Mouse (Mus musculus) forelimb bud, embryonic 11.5 days (tissue): ENCODE measurements around the gene Cyb5b.

Source experiments
- DNase-seq: peaks from one replicate; pipeline ENCODE4 v3.0.0-alpha.2; 2012; ENCODE audit warnings: low read depth, low spot score

Gene Cyb5b

DNA sequence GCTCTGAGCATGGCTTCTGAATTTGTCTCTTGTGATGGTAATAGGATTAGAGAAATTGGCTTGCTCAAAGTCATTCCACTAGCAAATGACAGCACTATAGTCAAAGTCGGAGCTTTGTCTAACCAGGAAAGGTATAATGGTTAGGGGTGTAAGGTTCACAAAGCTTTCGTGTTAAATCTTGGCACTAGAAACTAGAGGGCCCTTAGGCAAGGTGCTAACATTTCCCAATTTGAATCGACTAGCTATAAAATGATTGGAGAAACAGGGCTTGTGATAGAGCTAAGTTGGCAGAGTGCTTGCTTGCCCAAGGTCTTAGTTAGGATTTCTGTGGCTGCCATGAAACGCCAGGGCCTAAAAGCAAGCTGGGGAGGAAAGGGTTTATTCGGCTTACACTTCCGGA, 20.4 kb upstream of the Cyb5b start:
- DNase-seq, result no peak

DNA sequence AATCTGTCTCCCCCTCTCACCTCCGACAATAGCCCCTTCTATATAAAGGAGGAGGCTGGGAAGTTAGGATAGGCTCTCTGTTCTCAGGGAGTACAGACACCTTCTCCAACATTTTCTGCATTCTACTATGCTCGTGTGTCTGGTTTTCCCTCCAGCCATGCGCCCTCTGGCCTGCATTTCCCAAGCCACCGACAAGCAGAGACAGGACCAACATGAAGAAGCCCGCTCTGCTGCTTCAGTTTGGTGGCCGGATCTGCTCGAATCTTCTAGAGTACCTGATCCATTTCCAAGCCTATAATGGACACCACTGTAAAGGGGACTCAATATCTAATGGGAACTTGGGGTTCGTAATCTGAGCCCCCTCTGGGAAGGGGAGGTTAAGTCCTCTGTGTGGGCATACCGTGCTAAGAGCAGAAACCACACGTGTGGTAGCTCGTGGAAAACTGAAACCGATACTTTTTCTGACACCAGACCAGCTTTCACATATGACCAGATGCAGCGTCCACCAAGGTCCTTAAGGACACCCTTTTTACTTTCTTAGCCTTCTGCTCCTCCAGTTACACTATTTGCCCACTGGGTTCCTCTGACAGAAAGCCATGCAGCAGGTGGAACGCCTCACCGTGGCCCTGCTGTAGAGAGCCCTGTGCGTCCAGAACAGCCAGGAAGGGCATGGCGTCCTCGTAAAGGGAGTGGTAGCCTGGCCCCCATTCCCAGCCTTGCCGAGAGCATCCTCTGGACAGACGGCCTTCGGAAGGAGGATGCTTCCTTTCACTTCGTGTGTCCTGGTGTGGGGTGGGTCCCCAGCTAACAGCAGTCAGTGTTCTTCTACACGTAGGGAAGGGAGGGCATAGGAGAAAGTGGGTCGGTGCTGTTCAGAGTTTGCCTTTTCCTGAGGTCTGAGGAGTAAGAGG, 17.6 kb upstream of the Cyb5b start:
- DNase-seq, result no peak

DNA sequence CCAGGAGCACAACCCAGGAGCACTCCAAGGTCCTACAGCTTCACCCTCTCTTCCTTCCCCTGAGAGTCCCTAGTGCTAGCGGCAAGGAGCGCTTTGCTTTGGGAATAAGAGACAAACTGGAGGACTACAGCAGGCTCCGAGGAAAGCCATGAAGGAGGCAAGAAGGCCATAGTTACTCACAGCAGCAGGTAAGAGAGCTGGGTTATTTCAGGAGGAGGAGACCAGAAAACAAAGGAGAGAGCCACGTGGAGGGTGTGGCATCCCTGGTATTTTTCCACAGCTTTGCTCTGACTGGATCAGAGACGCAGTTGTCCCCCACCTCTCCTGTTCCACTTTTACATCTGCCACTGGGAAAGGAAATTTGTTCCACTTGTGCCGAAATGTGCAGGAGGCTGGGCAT, 16.6 kb upstream of the Cyb5b start:
- no peak for DNase-seq

DNA sequence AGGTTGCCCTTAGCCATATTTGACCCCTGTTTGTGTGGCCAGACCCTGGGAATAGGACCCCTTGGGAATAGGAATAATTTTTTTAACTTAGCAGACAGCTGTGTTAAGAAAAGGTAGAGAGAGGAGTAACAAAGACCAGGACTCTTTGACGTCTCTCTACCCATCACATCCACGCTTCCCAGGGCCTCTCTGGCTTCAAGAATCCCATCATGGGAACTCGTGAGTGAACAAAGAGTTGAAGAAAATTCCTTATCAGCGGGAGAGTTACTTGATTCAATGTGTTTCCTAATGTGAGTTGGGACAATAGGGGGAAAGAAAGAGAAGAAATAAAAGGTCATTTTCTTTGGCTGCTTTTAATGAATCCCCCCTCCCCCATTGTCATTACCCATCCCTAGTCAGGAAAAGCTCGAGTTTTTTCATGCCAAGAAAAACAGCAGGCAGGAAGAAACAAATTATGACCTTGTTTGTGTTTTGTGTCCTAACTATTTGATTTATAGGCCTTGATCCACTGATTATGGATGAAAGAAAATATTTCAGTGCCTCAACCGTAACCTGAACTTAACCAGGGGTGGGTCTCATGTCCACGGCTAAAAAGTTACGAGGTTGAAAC, 14.3 kb upstream of the Cyb5b start:
- DNase-seq, result no peak

DNA sequence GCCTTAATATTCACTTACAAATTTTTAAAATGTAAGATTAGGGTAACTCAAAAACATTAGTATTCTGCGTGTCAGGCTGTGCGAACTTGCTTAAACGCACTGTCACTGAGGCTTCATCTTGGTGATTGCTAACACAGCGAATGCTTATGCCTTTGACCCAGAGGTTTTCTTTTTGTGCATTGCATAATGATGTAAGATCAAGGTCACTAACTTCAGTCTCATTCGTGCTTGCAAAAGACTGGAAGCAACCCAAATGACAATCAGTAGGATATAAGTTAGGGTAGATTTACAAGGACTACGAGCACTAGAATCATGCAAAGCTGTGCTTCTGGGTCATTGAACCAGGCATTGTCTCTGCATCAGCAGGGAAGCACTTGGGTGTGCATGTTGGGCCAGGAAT, 12.8 kb upstream of the Cyb5b start:
- DNase-seq, result no peak

DNA sequence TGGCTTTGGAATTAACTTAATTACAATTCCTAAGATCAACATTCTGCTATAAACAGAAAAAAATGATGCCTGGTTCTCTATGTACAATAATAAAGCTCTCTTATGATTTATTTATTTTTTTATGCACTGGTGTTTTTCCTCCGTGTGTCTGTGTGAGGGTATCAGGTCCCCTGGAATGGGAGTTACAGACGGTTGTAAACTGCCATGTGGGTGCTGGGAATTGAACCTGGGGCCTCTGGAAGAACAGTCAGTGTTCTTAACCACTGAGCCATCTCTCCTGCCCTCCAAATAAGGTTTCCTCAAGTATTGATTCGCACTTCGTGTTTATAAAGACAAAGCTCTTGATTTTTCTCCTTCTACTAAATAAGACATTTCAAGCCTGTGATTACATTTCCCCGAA, 12.1 kb upstream of the Cyb5b start:
- no peak for DNase-seq

DNA sequence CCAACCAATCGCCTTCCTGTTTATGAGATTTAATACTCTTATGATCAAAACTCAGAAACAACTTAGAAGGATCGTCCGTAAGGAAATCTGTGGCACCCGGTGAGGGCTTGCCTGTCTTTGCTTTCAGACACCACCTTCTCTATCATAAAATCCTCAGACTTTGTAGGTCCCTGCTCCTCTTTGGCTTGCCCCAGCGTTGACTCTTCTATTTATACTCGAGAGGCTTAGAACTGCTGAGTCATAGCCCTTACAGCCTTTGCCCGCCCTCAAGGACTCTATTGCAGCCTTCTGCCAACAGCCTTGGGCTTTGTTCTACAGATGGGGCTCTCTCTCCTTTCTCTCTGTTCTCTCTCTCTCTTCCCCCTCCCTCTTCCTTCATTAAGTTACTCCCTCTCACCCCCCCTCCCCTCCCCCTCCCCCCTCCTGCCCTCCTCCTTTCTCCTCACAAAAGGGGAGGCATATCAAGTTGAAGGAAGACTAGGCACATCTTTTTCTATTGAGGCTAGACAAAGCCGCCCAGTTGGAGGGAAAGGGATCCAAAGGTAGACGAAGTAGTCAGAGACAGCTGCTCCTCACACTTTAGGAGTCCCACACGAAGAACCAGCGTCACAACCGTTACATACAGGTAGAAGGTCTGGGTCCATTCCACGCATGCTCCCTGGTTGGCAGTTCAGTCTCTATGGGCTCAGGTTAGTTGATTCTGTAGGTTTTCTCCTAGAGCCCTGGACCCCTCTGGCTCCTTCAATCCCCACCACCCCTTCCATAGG, 10.6 kb upstream of the Cyb5b start:
- no peak for DNase-seq

DNA sequence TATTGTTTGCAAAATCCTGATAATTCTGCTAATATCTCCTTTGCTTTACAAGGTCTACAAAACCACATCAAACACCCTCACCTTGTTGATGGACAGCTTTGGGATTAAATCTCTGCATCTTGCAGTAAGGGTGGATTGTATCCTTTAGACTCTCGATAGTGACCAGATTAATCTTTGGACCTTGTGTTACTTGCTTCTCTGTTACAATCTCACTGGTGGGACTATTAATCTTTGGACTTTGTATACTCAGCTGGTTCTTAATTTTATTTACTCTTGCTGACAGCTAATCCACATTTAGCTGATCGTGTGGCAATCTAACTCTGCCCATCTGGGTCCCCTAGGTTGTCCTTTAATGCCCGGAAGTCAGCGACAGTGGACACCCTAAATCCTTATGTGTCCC, 7.9 kb upstream of the Cyb5b start:
- no peak for DNase-seq

DNA sequence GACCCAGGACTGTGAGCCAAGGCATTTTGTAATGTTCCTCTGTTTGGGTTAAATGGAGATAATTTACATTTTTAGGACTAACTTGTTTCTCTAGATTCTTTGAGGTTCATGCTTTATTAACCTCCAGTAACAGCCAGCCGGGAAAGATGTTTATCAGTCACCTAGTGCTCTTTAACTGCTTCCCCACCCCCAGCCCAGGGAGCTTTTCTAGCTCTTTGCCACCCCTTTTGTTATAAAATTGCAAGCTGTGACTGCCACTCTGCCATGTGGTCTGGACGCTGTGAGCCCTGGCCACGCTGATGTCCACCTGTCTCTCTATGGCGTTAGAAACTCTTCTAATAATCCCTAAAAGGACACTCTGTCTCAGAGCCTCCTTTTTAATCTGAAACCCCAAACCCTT, 6.9 kb upstream of the Cyb5b start:
- DNase-seq, result no peak

DNA sequence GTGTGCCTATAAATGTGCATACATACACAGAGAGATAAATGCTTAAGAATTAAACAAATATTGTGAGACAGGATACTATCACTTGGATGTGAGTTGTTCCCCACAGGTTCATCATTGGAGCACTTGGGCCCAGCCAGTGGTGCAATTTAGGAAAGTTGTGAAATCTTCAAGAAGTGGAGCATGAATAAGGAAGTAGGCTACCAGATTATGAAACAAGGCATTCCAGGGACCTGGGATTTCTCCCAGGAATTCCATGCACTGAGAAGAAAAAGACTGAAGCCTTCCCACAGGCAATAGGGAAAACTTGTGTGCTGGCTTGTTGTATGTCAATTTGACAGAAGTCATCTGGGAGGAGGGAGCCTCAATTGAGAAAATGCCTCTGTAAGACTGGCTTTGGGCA, 4.3 kb upstream of the Cyb5b start:
- no peak for DNase-seq

DNA sequence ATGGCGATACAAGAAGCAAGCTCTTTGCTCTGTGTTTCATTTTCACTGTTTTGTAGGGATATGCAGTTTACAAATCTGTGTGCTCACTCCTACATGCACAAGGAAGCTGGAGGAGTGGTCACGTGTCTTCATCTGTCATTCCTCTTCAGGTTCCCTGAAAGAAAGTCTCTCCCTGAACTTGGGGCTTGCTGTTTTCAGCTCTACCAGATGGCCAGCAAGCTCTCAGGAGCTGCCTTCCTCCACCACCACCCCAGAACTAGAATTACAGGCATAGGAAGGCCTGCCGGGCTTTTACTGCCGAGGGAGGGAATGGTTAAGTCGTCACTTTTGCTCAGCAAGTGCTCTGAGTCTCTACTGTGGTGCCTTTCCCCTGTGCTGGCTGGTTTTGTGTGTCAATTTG, 1.6 kb upstream of the Cyb5b start:
- no peak for DNase-seq

DNA sequence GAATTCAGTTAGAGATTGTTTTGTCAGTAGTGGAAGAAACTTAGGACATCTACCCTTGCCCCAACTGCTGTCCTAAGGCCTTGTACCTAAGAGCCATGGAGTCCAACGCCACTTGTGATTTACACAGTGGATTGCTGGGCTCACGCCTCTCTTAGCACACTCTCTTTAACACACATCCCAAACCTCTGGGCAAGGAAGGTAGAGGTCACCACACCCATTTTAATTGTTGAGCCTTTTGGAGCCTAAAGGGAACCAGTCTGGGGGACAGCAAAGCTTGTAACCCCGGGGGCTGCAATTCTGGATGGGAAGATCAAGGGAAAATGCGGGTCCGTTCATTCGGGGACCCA, 410 bp upstream of the Cyb5b start:
- no peak for DNase-seq

DNA sequence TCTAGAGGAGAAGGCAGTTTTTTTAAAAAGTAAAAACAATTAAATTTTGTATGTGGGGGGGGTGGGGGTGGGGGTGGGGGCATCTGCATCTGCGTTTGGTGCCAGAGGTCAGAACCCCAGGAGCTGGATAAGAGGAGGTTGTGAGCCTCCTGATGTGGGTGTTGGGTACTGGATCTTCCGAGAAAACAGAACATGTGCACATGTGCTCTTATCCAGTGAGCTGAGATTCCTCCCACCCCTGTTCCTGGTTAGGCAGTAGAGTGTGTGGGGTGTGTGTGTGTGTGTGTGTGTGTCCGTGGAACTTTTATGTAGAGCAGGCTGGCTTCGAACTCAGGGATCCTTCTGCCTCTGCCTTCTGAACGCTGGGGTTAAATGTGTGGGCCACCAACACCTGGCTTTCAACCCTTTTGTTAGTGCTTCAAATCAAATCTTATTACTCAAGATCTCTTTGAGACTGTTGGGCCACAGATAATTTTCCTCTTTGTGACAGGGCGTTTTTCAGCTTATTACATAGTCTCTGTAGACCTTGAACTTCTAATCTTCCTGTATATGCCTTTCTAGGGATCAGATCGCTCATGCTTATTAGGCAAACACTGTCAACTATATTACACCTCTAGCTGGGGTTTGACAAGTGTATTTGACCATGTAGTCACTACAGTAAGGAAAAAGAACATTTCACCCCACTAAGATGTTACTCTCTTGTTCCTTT, 926 bp downstream of the Cyb5b start:
- no peak for DNase-seq

DNA sequence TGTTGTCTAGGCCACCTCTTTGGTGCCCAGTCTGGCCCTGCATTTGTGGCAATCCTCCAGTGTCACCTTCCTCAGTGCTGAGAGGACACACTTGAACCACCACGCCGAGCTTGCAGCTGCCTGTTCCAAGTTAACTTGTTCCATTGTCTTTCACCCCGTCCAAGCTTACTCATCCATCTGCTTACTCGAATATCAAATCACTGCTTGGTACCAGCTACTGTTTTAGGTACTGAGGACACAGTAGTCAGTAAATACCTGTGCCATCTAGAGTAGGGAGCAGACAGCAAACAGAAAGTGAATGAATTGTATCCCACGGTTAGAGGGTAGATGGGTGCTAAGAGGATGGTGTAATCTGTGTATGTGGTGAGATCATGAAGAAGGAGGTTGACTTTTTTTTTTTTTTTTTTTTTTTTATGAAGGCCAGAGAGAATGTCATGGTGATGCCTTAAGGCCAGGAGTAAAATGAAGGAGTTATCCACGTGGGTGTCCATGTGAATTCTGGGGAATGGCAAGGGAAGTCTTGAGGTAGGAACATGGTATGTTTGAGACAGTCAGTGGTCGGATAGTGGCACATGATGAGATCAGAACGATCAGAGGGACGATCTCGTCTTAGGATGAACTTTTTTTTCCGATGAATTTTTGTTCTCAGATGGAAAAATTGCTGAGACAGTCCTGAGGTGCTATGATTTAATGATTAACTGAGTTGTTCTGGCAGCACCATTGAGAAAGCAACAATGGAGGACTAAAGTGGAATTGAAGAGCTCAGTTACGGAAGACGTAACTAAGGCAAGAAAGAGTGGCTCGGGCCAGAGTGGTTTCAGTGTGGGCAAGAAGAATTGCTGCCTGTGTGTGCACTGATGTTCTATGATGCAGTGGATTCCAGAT, 3.1 kb downstream of the Cyb5b start:
- DNase-seq, result no peak

DNA sequence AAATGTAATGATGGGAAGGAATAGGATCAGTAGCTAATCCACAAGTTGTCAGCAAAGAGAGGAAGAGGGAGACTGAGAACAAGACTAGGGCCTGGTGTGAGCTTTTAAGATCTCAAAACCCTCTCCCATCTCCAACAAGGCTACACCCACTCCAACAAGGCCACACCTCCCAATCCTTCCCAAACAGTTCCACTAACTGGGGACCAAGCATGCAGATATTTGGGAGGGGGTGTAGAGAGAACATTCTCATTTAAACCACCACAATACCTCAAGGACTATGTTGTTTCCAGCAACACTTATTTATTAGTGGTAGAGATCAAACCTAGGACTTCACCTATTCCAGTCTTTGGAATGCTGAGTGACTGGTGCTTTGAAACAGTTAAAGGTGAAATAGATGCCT, 6.4 kb downstream of the Cyb5b start:
- DNase-seq, result no peak

DNA sequence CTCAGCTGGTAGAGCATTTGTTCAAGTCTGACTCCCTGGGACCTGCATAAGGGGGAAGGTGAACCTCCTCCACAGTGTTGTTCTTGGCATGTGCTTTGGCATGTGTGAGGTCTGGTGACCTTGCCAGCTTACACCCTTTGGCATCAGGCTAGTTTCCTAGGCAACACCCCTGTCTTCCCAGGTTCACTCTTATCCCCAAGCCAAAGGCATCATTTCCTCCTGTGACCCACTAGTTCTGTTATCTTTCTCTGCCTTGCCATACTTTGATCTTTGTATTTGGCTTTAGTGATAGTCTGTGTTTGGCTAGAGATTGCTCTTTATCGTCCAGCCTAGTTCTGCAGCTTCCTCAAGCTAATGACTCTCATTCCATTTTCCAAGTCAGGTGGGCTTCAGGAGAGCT, 7.4 kb downstream of the Cyb5b start:
- no peak for DNase-seq

DNA sequence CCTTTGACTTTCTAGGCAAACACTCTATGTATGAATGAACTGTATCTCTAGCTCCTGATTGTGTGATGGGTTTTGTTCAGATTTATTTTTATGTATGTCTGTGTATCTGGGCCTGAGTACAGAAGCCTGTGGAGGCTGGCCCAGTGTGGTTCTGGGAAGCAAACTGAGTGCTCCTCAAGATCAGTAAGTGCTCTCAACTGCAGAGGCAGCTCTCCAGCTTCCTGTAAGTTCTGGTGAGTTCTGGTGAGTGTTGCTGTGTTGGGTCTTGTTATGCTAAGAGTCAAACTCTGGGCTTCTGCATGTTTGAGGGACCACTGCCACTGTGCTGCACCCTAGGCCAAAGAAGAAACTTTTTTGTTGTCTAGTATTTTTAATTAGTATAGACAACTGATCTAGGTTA, 8.4 kb downstream of the Cyb5b start:
- DNase-seq, result no peak

DNA sequence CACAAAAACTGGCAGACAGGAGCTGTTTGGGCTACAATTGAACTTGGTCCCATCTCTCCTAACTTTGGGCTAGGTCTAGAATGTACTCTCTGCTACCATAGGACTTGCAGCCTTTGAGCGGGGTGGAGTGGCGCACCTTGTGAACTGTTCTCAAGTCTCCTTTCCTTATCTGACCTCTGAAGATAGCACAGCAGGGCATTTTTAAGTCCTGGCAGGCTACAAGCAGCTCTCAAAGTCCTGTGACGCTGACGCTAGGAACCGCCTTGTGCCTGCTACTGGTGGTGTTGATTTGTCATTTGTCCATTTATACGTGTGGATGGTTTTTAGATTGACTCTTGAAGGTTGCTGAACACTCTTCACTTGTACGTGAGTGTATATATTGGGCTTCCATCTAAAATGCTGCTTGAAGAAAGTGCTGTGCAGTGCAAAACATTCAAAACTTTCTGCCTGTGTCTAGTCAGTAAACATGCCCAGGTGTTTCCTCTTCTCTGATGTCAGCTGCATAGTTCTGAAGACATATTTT, 13.9 kb downstream of the Cyb5b start:
- no peak for DNase-seq

DNA sequence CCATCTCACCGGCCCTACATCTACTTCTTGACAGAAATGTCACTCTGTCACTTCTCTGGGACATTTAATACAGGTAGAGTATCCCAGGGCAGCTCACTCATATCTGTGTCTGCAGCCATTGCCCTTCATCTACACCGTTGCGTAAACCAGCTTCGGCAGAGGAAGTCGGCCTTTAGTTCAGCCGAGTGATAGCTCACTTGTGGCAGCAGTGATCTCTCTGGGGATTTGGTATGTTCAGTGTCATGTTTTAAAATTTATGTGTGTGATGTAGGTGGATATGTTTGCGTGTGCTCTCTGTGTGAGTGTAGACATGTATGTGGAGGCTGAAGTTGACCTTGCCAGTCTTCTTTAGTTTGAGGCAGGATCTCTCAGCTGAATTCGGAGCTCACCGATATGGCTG, 15.3 kb downstream of the Cyb5b start:
- no peak for DNase-seq

DNA sequence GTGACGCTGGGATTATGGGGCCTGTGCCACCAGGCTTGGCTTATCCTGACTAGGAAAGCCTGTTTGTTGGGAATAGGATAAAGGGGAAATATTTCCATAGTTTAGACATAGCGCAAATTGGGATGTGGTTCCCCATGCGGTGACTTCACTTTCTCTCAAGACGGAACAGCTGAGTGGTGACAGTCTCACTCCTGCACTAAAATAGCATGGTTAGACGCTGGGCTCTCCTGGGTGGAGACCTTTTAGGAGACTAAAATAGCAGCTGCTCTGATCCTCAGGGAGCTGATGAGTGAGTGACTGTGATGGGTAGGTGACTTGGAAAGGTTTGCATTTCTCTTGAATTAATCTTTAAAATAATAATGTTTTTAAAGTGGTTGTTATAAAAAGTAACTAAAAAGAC, 17.4 kb downstream of the Cyb5b start:
- no peak for DNase-seq

DNA sequence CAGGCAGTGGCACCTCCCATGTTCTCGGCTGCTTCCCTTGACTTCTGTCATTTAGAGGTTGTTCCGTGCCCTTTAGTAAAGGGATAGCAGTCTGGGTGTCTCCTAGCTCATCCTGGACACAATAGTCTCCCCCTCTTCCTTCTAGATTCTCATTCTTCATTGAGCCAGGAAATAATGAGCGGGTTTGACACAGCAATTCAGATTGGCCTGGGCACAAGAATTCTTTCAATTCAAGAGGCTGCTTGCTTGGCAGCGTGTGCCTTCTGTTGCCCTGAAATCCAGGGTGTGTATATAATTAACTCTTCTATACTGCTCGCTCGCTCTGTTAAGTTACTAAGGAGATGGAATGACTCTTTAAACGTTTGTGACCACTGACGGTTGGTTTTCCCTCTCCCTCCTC, 21.7 kb downstream of the Cyb5b start:
- DNase-seq, result no peak
